Mouse (Mus musculus) stomach, embryonic 14.5 days (tissue): ENCODE data around the gene Rbm33. TPM values are rescaled to one million over a fixed set of nuclear protein-coding genes. Genes with fewer than 3 reads are reported as not detected.

Experiments
- ATAC-seq: fragments of 200-750 bp; cut with Nextera tagmentation; 2 replicates; pipeline ENCODE4 v1.8.0; 2017; ENCODE audit warnings: low read depth, moderate TSS enrichment; ENCODE audit not compliant: insufficient number of reproducible peaks, insufficient read depth, low FRiP score
- H3K27ac ChIP-seq: fragments of 300-500 bp; sonication (generic); 2 replicates; pipeline ENCODE4 v1.5.1; 2014; ENCODE audit warnings: mild to moderate bottlenecking, low read length, moderate library complexity, mixed read lengths
- H3K27me3 ChIP-seq: fragments of 300-500 bp; sonication (generic); 2 replicates; pipeline ENCODE4 v1.6.1; 2014; ENCODE audit warnings: low read length, control low read depth, mixed read lengths; ENCODE audit not compliant: control insufficient read depth, insufficient read depth
- H3K36me3 ChIP-seq: fragments of 300-500 bp; sonication (generic); 2 replicates; pipeline ENCODE4 v1.6.1; 2014; ENCODE audit warnings: mild to moderate bottlenecking, control low read depth, low read length, moderate library complexity, mixed read lengths; ENCODE audit not compliant: control insufficient read depth, insufficient read depth
- H3K4me1 ChIP-seq: fragments of 300-500 bp; sonication (generic); 2 replicates; pipeline ENCODE4 v1.6.1; 2014; ENCODE audit warnings: low read length, control low read depth, mixed read lengths; ENCODE audit not compliant: control insufficient read depth, insufficient read depth
- H3K4me2 ChIP-seq: fragments of 300-500 bp; sonication (generic); replicated peaks from 2 replicates; pipeline ENCODE4 v1.6.1; 2014; ENCODE audit warnings: low read depth, low read length, control low read depth
- H3K4me3 ChIP-seq: fragments of 300-500 bp; sonication (generic); 2 replicates; pipeline ENCODE4 v1.5.1; 2014; ENCODE audit warnings: low read depth, low read length, control low read depth
- H3K9ac ChIP-seq: fragments of 300-500 bp; sonication (generic); replicated peaks from 2 replicates; pipeline ENCODE4 v1.6.1; 2014; ENCODE audit warnings: low read depth, mild to moderate bottlenecking, control low read depth, low read length, moderate library complexity, mixed read lengths
- H3K9me3 ChIP-seq: fragments of 300-500 bp; sonication (generic); 2 replicates; pipeline ENCODE4 v1.6.1; 2016; ENCODE audit warnings: low read depth, low read length, control low read depth; ENCODE audit not compliant: control insufficient read depth
- WGBS: fragments of 180-500 bp; shearing (Covaris S2); extraction: QIAGEN DNeasy Blood & Tissue Kit; methylation state at CpG from one replicate; pipeline ENCODE4 v1.1.7; 2014; 5-methylcytosine and 5-hydroxymethylcytosine counted together
- polyA plus RNA-seq: library from polyadenylated mRNA; unstranded; fragments of >200 nt; fragmentation: Nextera tagmentation; extraction: Ambion mirVana; gene quantifications from 2 replicates; pipeline ENCODE4 v1.2.1, GENCODE M21; 2014

The Rbm33 gene
- polyA plus RNA-seq, 1 experiment from 2014 or later, result 27.4 TPM

DNA sequence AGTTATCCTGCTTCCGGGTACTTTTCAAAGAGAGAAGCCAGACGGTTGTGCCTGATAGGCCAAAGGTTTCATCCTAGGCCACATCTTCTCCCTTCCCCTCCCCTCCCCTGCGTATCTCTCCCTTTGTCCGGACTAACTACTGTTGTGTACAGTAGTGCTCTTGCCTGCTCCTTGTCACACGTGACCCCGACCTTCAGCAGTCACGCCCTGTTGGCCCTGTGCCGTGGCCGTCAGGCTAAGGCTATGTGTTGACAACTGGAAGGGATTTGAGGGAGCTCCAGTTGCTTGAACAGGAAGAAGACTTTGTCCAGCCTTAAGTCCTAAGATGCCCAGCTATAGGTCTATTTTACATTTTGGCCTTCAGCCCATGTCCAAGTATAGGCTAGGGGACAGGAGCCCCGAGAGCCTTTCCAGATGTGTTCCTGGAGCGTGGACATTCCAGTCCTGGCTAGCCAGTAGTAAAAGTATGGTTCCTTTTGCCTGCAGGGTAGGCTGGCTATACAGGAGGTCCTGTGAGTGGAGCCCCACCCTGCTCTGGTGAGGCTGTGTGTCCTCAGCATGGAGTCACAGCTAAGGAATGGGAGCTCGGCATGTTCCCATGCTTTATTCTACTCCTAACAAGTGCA is 102.8 kb downstream of the Rbm33 start:
- no peak overlapping the region for H3K9ac ChIP-seq
- 83% methylated on average over 12 of the region's 12 CpGs for WGBS
- H3K36me3 ChIP-seq, result peaks cover 32% of the 10 kb centered on the region
- H3K27me3 ChIP-seq, result no peaks in the 10 kb centered on the region
- H3K27ac ChIP-seq, result no peak overlapping the region
- H3K4me2 ChIP-seq, result no peak overlapping the region
- no peaks in the 10 kb centered on the region for H3K9me3 ChIP-seq
- H3K4me3 ChIP-seq, result no peak overlapping the region
- ATAC-seq, result no peak; the same call in 1 of the 2 replicates
- no peaks in the 10 kb centered on the region for H3K4me1 ChIP-seq

DNA sequence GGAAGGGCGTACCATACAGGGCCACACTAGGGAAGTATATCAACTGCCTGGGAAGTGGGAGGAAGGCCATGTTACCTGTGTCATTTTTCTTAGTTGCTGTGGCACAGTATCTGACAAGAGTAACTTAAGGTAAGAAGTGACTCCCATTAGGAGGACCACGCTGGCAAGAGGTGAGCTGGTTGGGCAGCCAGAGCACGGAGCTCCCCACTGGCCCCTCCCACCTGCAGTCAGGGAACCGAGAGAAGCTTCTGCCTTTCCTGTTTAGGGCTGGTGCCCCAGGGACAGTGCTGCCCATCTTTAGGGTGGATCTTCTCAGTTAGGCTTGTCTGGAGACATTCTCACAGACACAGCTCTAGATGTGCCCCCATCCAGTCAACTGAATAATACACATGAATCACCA is 106.9 kb downstream of the Rbm33 start:
- Histone ChIP-seq H3K9ac (no peak overlapping the region), H3K36me3 (peaks cover 5% of the 10 kb centered on the region), H3K4me3 (no peak overlapping the region), H3K4me2 (no peak overlapping the region), H3K27me3 (no peaks in the 10 kb centered on the region), H3K4me1 (no peaks in the 10 kb centered on the region), H3K9me3 (no peaks in the 10 kb centered on the region), H3K27ac (no peak overlapping the region)
- no peak for ATAC-seq
- WGBS, result 67% methylated on average over 4 of the region's 4 CpGs

DNA sequence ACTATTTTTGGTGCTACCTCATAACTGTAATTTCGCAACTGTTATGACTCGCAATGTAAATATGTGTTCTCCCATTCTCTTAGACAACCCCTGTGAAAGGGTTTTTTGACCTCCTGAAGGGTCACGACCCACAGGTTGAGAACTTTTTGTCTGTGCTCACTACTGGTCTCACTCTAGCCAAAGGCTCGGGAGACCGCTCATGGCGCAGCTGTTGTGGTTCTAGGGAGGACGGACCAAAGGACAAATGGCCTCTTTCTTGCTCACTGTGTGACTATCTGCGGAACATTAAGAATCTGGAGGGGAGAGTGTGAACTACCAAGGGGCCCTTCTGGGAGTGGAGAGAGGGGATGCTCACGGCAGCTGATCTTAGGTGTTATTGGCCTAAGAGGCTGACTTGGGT is 109.0 kb downstream of the Rbm33 start:
- H3K9me3 ChIP-seq, result no peaks in the 10 kb centered on the region
- no peak overlapping the region for H3K4me2 ChIP-seq
- 94% methylated on average over 9 of the region's 9 CpGs for WGBS
- no peak overlapping the region for H3K27ac ChIP-seq
- no peaks in the 10 kb centered on the region for H3K4me1 ChIP-seq
- no peak overlapping the region for H3K4me3 ChIP-seq
- H3K36me3 ChIP-seq, result no peaks in the 10 kb centered on the region
- no peak for ATAC-seq
- H3K9ac ChIP-seq, result no peak overlapping the region
- no peaks in the 10 kb centered on the region for H3K27me3 ChIP-seq

DNA sequence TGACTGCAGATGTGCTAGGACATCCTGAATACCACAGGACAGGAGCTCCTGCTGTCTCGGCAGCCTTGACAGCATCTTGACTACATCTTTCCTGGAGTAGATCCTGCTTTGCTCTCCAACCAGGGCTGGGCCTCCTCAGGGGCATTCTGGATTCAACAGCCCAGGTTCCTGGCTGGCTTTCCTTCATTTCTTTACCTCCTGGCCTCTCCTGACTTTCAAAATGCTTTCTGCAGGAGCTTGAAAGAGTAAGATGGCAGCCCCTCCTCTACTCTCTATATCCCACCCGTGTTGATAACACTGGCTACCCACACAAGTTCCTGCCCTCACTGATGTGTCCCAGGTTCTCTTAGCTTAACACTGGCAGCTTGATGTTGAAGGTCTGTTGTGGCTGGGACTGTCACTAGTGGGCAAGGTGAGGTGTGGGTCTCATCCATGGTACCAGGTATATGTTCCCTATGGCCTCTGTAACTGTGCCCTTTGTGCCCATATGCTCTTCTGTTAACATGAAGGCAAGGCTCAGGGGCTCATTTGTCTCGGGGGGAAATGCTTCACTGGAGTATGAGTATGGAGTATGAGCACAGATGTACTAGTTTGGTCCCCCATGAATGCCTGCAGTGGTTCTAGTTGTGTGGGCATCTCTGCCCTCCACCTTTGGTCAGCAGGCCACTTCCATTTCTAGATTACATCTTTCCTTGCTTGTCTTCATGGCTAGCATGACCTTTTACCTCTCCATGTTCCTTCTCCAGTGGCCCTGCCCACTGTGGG is 133.4 kb downstream of the Rbm33 start:
- H3K9ac ChIP-seq, result no peak overlapping the region
- H3K9me3 ChIP-seq, result no peaks in the 10 kb centered on the region

DNA sequence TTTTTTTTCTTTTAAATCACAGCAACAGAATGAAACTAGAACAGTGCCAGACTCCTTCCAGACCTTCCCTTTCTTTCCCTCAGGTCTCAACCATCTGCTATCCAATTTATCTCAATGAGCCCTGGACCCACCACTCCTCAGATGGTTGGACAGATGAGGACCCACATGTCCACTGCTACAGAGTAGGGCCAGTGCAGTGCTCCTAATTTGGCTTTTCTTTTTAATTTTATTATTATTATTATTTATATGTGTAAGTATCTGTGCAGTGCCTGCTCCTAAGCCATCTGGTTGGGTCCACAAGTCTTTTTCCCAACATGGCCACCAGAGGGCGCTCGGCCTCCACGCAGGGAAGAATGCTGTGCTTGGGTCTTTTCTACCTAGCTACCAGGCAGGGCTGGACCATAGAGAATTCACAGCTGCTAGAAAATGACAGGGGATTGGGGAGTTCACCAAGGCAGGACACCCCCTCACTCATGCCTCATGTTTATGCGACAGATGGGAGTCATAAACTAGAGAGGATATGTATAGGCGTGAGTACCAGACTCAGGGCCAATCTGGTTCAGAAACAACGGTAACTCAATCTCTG is 134.2 kb downstream of the Rbm33 start:
- H3K9me3 ChIP-seq, result no peaks in the 10 kb centered on the region

More for the DNA sequence above, 133.4 kb downstream of the Rbm33 start:
- ATAC-seq, result no peak
- H3K4me1 ChIP-seq, result no peaks in the 10 kb centered on the region
- WGBS, result 66% methylated on average over 3 of the region's 3 CpGs
- H3K27ac ChIP-seq, result no peak overlapping the region
- H3K4me3 ChIP-seq, result no peak overlapping the region
- no peak overlapping the region for H3K4me2 ChIP-seq
- H3K27me3 ChIP-seq, result no peaks in the 10 kb centered on the region
- no peaks in the 10 kb centered on the region for H3K36me3 ChIP-seq

DNA sequence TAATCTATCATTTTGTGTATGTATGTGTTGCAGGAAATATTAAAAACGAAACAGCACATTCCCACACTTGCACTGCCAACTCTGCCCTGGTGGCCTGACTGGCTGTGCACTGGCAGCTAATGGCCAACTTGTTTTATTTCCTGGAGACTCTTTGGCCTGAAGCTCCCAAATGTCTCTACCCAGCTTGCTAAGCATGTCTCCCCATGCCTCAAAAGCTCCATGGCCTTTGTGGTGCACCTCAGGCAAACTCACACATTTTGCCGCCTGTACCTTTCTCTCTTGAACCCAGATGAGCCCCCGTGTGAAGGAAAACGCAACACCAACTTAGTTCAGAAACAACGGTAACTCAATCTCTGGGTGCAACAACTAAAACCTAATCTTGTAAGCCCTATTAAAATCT is 136.2 kb downstream of the Rbm33 start:
- Histone ChIP-seq H3K36me3 (no peaks in the 10 kb centered on the region), H3K27ac (no peak overlapping the region), H3K27me3 (peaks cover 4% of the 10 kb centered on the region), H3K4me2 (no peak overlapping the region), H3K4me3 (no peak overlapping the region), H3K4me1 (peaks cover 3% of the 10 kb centered on the region; the same call in 1 of the 2 replicates), H3K9ac (no peak overlapping the region), H3K9me3 (no peaks in the 10 kb centered on the region)
- no peak for ATAC-seq
- WGBS, result 82% methylated on average over 5 of the region's 5 CpGs

More for the DNA sequence above, 134.2 kb downstream of the Rbm33 start:
- 28% methylated on average over 6 of the region's 6 CpGs for WGBS
- Histone ChIP-seq H3K9ac (no peak overlapping the region), H3K36me3 (no peaks in the 10 kb centered on the region), H3K4me1 (no peaks in the 10 kb centered on the region), H3K4me2 (no peak overlapping the region), H3K27me3 (no peaks in the 10 kb centered on the region), H3K4me3 (no peak overlapping the region), H3K27ac (no peak overlapping the region)
- peak; percentile 59; the same call in 1 of the 2 replicates for ATAC-seq

DNA sequence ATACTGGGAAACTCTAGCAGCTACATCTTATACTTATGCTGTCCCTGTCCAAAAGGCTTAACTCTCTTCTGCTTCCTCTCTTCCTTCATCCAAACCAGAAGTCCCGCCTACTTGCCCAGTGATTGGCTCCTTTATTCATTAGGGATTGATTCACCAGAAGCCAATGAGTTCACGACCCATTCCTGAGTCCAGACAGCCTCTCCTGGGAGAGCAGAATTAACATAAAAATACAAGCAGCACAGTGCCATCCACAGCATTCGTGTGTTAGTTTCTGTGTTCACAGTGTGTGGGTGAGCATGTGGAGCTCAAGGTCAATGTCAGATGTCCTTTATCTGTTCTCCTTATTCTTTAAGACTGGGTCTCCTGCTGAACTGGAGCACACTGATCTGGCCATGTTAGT is 136.6 kb downstream of the Rbm33 start:
- no peak for ATAC-seq
- Histone ChIP-seq H3K27me3 (peaks cover 8% of the 10 kb centered on the region), H3K9me3 (no peaks in the 10 kb centered on the region), H3K4me2 (no peak overlapping the region), H3K27ac (no peak overlapping the region), H3K36me3 (no peaks in the 10 kb centered on the region), H3K4me1 (peaks cover 5% of the 10 kb centered on the region; the same call in 1 of the 2 replicates), H3K9ac (no peak overlapping the region), H3K4me3 (no peak overlapping the region)
- WGBS, result 44% methylated on average over 3 of the region's 3 CpGs

DNA sequence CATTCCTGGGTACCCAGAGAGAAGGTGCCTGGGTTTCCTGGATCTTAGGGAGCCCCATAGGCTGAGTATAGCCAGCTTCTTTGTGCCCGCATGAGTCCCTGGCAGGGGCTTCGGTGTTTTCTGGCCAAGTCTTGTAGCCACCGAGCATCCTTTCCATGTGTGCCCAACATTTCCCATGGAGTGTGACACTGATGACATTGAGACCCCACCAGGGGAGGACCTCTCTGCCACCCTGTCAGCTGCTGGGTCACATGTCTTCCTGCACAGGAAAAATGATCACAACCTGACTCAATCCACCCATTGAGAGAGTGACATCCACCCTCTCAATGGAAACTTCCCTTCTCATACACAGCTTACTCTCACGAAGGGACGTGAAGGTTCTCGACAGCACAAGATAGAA is 137.6 kb downstream of the Rbm33 start:
- Histone ChIP-seq H3K9me3 (no peaks in the 10 kb centered on the region), H3K4me2 (no peak overlapping the region)
- 88% methylated on average over 6 of the region's 6 CpGs for WGBS

More for the DNA sequence above, 137.6 kb downstream of the Rbm33 start:
- Histone ChIP-seq H3K27ac (no peak overlapping the region), H3K9ac (no peak overlapping the region), H3K27me3 (peaks cover 17% of the 10 kb centered on the region), H3K36me3 (no peaks in the 10 kb centered on the region), H3K4me3 (no peak overlapping the region), H3K4me1 (peaks cover 6% of the 10 kb centered on the region; the same call in 1 of the 2 replicates)
- ATAC-seq, result no peak
